Mouse (Mus musculus) liver, postnatal 0 days (tissue): ENCODE data around the gene Nfix.

Experiments
- CTCF ChIP-seq: sonication (generic); IDR thresholded peaks from 2 replicates; pipeline ENCODE4 v1.5.1; 2016; ENCODE audit warnings: antibody characterized with exemption, low read depth
- EP300 ChIP-seq: IDR thresholded peaks from 2 replicates; pipeline ENCODE4 v1.6.1; 2016; ENCODE audit warnings: antibody characterized with exemption, low read depth, mild to moderate bottlenecking

DNA sequence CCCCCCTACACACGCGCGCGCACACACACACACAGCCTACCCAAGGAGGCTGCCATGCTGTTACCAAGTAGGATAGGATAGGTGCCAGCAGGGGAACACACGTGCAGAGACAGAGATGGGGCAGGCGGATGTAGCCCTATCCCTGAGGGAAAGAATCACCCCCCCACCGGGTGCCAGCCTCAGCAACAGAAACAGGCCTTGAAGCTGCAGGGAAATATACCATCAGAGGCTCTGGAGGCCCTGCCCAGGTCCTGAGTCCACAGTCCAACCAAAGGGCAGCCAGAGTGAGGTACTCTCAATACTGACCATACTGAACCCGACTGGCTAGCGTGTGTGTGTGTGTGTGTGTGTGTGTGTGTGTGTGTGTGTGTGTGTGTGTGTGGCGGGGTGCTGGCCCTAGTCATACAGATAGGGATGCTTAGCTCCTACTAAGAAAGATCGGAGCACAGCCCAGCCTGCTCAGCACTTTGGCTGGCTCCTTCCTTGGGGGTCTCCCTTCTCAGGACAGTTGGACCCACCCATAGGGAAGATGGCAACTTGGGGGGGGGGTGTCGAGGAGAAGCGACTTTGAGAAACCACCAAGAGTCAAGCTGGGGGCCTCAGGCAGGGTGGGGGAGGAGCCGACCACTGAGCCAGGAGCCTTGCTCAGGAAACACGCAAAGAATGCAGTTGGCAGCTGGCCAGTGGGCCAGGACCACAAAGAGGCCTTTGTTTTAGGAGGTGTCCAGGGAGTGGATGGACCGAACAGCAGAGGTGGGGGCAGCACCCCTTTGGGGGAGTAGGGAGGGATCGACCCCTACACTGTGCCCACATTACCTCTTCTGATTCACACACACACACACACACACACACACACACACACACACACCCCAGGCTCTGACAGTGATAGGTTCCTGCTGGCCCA is 56.4 kb downstream of the Nfix start:
- TF ChIP-seq EP300, result no peak
- no peak for TF ChIP-seq CTCF
